Comparison of ENCODE assay signal across 1 mouse cellular context in the genomic region with DNA sequence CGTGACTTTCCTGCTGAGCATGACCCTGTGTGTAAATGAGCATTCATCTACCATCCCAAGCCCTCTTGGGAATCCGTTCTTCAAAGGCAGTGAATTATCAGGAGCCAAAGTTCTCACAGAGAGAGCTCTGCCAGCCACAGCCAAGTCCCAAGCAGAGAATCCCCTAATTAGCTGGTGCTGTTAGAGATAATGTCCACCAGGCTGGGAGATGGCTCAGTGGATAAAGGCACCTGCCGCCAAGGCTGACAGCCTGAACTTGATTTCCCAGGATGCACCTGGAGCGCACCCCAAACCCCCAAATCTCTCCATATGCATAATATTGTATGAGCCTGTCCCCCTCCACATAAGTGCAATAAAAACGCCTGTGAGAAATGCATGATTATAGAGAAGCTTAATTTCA.
TF ChIP-seq lines count a peak whose summit lies in the region.

No protein-coding gene starts in this region.

TF ChIP-seq in MEL, 35 proteins besides CTCF, POLR2A, EP300 and RAD21:
- TF ChIP-seq NRF1 (IDR thresholded peaks at IDR 0.05; ENCODE audit: insufficient read depth, low read depth, low read length, poor library complexity, severe bottlenecking), result no peak
- no peak for TF ChIP-seq ZNF384 (IDR thresholded peaks at IDR 0.05; ENCODE audit: low read depth, low read length)
- peak; percentile 53; the same call in 1 of the 2 replicates for TF ChIP-seq TCF12 (IDR thresholded peaks at IDR 0.05; ENCODE audit: low read depth, low read length)
- TF ChIP-seq MAFK (IDR thresholded peaks at IDR 0.05; ENCODE audit: borderline replicate concordance, low read depth, low read length), result no peak
- no peak for TF ChIP-seq SMC3 (IDR thresholded peaks at IDR 0.05; ENCODE audit: low read depth, low read length)
- no peak for TF ChIP-seq UBTF (IDR thresholded peaks at IDR 0.05; ENCODE audit: borderline replicate concordance, insufficient read depth, low read depth, low read length)
- no peak for TF ChIP-seq ZC3H11A (IDR thresholded peaks at IDR 0.05; ENCODE audit: low read depth, low read length)
- 0 out of 2 replicates have a peak, but pooled peaks have one; percentile 31 for TF ChIP-seq RCOR1 (IDR thresholded peaks at IDR 0.05; ENCODE audit: low read depth, low read length)
- TF ChIP-seq MEF2A (IDR thresholded peaks at IDR 0.05; ENCODE audit: extremely low read depth, insufficient replicate concordance, low read depth, low read length, poor library complexity, severe bottlenecking), result no peak
- no peak for TF ChIP-seq TAL1 (IDR thresholded peaks at IDR 0.05; ENCODE audit: low read length)
- TF ChIP-seq ZKSCAN1 (IDR thresholded peaks at IDR 0.05; ENCODE audit: low read depth, low read length), result no peak
- no peak for TF ChIP-seq SIN3A (IDR thresholded peaks at IDR 0.05; ENCODE audit: low read length)
- no peak for TF ChIP-seq E2F4 (IDR thresholded peaks at IDR 0.05; ENCODE audit: borderline replicate concordance, low read depth, low read length)
